Mouse (Mus musculus): ENCODE data around the gene Gm47985.
"Not testable (repeated sequence)": the region's sequence is repeated elsewhere in the genome, so short reads cannot be mapped to it uniquely, and the experiment has no call there.

- not testable (repeated sequence) for TF ChIP-seq EP300, CTCF (IDR thresholded peaks at IDR 0.05; ENCODE audit: low read depth)
These were observed 29.3 kb downstream of the Gm47985 start for GRCm38 (mm10) chr1:151211666-151212065.
